Mouse (Mus musculus) testis, postnatal 10 days (tissue): Measurements from ENCODE around the gene Wbp1l.

Source experiments
- DNase-seq: peaks from one replicate; pipeline ENCODE4 v3.0.0; 2021; ENCODE audit warnings: low spot score

The Wbp1l gene

DNA sequence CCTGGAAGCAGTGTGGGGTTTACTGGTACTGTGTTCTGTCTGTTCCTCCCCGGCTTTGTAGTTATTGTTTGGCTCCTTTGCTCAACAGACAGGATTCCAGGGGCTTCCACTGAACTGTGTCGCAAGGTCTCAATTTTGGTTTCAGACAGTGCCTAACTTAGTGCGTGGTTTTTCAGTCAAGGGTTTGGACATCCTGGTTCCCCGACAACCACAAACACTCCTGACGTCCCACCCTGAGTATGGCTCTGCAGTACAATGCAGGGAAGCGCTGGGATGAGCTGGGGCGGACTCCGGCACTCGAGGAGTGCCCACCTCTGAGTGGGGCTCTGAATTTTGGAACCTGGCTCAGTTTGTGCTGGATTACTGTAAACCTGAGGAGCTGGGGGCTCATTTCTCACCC is 30.9 kb downstream of the Wbp1l start:
- DNase-seq = no peak

DNA sequence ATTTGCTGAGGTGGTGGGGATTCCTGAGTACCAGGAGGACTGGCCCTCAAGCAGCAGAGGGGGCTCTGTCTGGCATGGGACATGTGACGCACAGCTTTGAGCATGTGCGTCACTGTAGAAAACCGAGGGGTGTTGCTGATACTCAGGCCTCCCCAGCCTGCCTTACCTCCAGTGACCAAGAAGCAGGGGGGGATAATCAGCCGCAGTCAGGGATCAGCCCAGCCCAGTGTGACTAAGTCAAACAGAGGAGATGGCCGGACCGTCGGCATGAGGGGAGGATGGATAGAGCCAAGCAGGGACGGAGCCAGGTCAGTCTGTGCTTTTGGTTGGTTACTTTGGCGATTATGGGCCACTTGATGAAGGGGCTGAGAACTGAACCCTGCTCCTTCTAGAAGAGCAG is 32.8 kb downstream of the Wbp1l start:
- no peak for DNase-seq

- no peak for DNase-seq
Measured at GRCm38 (mm10) chr19:46635766-46636165, 36.9 kb downstream of the Wbp1l start.

GRCm38 (mm10) chr19:46637598-46637997 is 38.7 kb downstream of the Wbp1l start:
- no peak for DNase-seq

DNA sequence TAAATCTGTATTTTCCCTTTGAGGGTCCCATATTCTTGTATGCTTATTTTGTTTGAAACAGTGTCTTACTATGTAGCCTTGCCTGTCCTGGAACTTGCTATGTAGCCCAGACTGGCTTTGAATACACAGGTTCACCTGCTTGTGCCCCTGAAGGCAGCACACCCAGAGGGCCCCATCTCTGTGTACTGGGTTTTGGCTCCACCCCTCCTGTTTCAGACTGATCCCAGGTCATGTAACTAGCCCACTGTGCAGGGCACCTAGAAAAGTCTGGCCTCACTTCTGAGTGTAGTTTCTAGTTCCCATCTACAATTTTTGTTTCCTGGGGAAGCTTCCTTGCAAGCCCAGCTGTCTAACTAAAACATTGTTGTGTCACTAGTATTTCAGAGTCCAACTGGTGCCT is 40.2 kb downstream of the Wbp1l start:
- DNase-seq = no peak

- no peak for DNase-seq
Measured at GRCm38 (mm10) chr19:46639496-46639895, 40.6 kb downstream of the Wbp1l start.

DNA sequence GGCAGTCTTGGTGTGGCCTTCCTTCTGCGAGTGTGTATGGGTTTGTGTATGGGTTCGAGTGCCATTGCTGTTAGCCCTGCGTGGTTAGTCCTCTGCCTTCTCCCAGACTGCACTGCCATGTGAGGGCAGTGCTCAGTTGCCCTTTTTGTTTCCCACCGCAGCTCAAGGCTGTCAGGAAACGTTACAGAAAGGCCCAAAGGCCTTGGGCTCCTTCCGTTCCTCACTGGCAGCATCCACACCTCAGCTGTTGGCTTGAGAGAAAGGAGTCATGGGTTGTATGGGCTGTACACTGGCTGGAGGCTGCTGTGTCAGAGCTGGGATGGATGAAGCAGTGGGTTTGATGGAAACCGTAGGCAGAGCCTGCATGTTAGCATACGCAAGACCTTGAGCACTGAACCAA is 41.9 kb downstream of the Wbp1l start:
- DNase-seq = no peak

- DNase-seq = peak; percentile 87
Measured at GRCm38 (mm10) chr19:46641420-46642085, 42.7 kb downstream of the Wbp1l start.

DNA sequence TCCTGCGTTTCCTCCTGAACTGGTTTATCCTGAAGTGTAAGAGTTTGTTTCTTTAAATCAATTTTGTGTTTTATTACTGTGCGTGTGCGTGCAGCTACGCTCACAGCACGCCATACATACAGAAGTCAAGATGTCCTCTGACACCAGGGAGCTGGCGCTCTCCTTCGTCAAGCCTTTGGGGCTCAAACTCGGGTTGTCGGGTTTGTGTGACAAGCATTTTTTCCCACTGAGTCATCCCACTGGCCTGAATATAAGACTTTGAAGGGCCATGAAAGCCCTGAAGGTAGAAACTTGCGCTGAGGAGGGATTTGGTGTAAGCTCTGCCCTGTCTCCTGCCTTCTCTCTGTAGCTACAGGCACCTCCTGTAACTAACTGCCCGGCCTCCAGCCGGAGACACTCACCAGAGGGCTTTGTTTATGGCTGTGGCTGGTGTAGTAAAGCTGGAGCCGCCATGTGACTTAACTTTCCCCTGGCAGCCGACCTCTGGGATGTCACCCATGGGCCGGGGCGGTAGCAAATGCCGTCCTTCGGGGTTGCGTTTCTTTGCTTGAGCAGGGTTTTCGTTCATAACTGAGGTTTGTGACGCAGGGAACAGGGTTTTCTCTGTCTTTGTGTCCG is 43.4 kb downstream of the Wbp1l start:
- DNase-seq = no peak

DNA sequence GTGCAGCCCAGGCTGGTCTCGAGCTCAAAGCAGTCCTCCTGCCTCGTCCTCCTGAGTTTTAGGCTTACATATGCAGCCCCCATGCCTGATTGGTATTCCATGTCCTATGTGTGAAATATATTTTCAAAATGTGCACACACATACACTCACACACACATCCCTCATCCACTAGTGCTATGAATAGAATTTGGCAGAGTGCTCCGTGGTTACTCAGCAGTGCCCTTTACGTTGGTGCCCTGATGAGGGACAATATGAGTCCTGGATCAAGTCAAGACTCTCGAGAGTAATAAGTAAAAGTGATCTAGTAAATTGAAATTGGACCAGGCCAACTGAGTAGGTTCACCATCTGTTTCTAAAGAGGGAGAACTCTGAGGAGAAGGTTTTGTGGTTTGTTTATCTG is 44.4 kb downstream of the Wbp1l start:
- DNase-seq = no peak

GRCm38 (mm10) chr19:46644343-46644792 is 45.5 kb downstream of the Wbp1l start:
- no peak for DNase-seq

DNA sequence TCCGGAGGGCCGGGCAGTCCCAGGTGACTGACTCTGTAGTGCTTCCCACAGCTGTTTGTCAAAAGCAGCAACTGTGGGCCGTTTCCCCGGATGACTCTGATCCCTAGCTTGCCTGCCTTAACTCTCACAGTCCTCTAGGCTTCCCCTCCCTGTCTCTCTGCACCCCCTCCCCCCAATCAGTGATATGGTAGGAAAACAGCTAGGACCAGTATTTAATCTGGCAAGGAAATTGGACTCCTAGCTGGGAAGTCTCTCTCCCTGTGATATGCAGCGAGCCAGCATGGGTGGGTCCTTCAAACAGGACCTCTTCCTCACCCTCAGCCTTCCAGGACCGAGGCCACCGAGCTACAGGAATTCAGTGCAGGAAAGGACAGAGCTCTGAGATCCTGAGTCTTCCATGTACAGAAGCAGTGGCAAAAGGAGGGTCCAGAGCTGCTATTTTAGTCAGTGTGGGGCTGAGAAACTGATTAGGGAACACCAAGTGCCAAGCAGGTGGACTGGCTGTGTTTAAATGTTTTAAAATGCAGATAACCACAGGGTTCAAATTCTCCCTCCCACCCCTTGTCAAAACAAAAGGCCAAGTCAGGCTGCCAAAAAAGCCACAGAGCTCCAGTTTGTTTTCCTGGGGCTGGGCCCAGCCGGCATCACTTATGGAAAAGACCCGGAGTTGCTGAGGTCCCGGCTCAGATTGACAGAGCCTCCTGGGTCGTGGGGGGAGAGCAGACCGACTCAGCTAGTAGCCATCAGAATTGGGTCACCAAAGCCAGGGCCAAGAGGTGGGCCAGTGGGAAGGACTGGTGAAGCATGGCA is 46.1 kb downstream of the Wbp1l start:
- no peak for DNase-seq

GRCm38 (mm10) chr19:46646041-46646481 is 47.2 kb downstream of the Wbp1l start:
- DNase-seq = no peak

DNA sequence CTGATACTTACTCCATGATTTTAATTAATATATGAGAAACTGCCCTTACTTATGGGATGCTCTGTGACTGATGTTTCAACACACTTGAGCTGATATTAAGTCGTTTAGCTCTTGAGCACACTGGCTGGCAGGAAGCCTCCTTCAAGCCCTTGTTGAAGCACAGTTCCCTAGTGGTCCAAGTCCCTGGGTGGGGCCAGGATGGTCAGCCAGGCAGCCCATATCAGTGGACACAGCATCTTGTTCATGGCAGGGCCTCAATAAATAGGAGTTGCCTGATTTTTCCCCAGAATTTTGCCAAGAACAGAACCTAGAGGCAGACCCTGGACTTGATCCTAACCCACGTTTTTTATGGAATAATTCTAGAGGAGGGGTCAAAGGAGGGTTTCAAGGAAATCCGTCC is 48.4 kb downstream of the Wbp1l start:
- no peak for DNase-seq

GRCm38 (mm10) chr19:46647850-46648249 is 49.0 kb downstream of the Wbp1l start:
- no peak for DNase-seq

- DNase-seq = no peak
Measured at GRCm38 (mm10) chr19:46648565-46648964, 49.7 kb downstream of the Wbp1l start.

GRCm38 (mm10) chr19:46653188-46653587 is 54.3 kb downstream of the Wbp1l start:
- no peak for DNase-seq

DNA sequence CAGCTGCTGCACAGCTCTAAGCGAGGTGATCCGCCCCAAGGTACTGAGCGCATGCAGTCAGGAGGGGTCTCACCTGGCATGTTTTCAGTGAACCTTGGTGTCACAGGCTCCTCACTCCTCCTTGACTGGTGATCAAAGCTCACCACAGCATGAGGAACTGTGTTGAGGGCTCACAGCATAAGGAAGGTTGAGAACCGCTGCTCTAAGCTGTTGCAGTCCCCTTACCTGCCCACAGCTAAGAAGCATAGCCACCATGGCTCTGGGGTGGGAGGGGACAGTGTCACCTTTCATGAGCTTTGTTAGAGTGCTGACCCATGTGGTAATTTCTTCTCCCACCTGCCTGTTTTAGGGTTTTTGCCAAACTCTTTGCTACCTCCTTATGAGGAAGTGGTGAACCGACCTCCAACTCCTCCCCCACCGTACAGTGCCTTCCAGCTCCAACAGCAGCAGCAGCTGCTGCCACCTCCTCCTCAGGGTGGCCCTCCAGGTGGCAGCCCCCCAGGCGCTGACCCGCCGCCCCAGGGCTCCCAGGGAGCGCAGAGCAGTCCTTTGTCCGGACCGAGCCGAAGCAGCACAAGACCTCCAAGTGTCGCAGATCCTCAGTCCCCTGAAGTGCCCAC is 54.8 kb downstream of the Wbp1l start:
- DNase-seq = no peak

DNA sequence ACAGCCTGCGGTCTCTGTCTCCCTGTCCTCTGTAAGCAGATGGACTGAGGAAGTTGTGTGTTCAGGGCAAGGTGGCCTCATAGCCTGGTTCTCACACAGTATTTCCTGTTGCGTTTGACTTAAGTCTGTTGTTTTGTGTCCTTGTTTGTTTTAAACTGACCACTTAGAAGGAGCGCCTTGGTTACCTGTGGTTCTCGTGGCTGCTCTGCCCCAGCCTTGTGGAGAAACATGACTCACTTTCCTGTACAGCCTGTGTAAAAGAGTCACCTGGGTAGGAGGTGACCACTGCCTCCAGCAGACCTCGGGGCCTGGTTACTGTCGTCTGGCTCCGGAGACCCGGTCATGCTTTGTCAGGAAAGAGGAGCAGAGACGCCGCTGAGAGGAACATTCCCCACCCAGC is 56.7 kb downstream of the Wbp1l start:
- DNase-seq = no peak

DNA sequence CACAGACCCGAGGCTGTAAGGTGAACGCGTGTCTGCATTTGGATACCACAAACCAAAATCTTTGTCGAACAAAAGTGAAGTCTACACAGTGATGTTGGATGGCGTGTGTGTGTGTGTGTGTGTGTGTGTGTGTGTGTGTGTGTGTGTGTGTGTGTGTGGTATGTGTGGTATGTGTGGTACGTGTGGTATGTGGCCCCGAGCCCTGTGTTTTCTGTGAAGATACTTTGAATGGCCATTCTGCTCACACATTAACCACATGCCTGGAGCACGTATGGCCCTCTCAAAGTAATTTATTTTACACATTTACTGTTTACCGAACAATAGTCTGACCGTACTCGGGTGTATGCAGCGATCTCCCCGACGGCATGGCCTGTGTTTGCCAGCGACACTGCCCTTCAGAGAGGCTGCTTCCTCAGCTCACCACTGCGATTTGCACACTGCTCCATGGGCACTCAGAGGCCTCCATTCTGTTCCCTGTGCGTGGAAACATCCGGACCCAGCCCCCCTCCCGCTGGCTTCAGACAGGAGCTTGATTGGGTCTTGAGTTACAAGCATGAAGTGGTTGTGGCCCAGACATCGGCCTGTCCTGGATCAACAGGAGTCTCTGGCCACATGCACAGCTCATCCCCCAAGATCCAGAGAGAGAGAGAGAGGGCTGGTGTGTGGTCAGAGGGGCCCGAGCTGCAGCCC is 57.4 kb downstream of the Wbp1l start:
- no peak for DNase-seq

DNA sequence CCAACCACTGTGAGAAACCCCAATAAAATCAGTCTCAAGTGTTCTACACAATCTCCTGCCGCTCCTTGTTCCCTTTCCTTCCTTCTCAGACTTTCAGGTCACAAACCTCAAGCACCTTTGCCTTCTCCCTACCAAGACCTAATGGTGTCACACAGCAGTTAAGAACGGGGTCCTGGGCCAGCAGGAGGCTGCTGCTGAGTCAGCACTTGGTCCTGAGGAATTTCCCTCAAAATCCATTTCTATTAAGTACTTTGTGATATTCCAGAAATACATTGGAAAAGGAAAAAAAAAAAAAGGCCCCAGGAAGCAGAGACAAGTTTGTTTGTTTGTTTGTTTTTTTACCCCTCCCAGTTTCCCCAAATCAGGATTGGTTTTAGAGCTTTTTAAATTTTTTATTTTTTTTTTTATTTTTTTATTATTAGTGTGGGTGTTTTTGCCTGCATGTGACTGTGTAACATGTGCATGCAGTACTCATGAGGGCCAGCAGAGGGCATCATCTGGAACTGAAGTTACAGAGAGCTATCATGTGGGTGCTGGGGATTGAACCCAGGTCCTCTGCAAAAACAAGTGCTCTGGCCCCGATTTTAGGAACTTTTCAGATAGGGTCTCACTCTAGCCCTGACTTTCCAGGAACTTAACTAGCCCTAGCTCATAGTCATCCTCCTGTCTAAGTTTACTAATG is 58.6 kb downstream of the Wbp1l start:
- peak; percentile 74 for DNase-seq
